Mouse (Mus musculus) lung, postnatal 0 days (tissue): Measurements from ENCODE around the gene 1600002K03Rik. TPM values are rescaled to one million over a fixed set of nuclear protein-coding genes. Genes with fewer than 3 reads are reported as not detected.

Experiments
- ATAC-seq: fragments of 200-750 bp; cut with Nextera tagmentation; 2 replicates; pipeline ENCODE4 v1.8.0; 2017; ENCODE audit warnings: moderate library complexity
- DNase-seq: peaks from one replicate; pipeline ENCODE4 v3.0.0-alpha.2; 2016; ENCODE audit warnings: low spot score
- H3K27ac ChIP-seq: fragments of 300-500 bp; sonication (generic); 2 replicates; pipeline ENCODE4 v1.5.1; 2014; ENCODE audit warnings: antibody characterized with exemption, mild to moderate bottlenecking, low read length, mixed read lengths
- H3K27me3 ChIP-seq: fragments of 300-500 bp; sonication (generic); replicated peaks from 2 replicates; pipeline ENCODE4 v1.6.1; 2014; ENCODE audit warnings: low read length, mixed read lengths; ENCODE audit not compliant: insufficient read depth
- H3K36me3 ChIP-seq: fragments of 300-500 bp; sonication (generic); 2 replicates; pipeline ENCODE4 v1.6.1; 2014; ENCODE audit warnings: low read length, mixed read lengths; ENCODE audit not compliant: insufficient read depth
- H3K4me1 ChIP-seq: fragments of 300-500 bp; sonication (generic); 2 replicates; pipeline ENCODE4 v1.6.1; 2014; ENCODE audit warnings: antibody characterized with exemption, low read depth, low read length, mixed read lengths; ENCODE audit not compliant: insufficient read depth
- H3K4me2 ChIP-seq: fragments of 300-500 bp; sonication (generic); replicated peaks from 2 replicates; pipeline ENCODE4 v1.6.1; 2014; ENCODE audit warnings: low read depth, mild to moderate bottlenecking, low read length, moderate library complexity, mixed read lengths
- H3K4me3 ChIP-seq: fragments of 300-500 bp; sonication (generic); 2 replicates; pipeline ENCODE4 v1.5.1; 2014; ENCODE audit warnings: low read depth, low read length
- H3K9ac ChIP-seq: fragments of 300-500 bp; sonication (generic); replicated peaks from 2 replicates; pipeline ENCODE4 v1.6.1; 2014; ENCODE audit warnings: low read depth, mild to moderate bottlenecking
- H3K9me3 ChIP-seq: fragments of 300-500 bp; sonication (generic); 2 replicates; pipeline ENCODE4 v1.6.1; 2016; ENCODE audit warnings: low read length, mixed read lengths
- CTCF ChIP-seq: IDR thresholded peaks from 2 replicates; pipeline ENCODE4 v1.5.1; 2016; ENCODE audit warnings: antibody characterized with exemption, mild to moderate bottlenecking
- EP300 ChIP-seq: IDR thresholded peaks from 2 replicates; pipeline ENCODE4 v1.6.1; 2016; ENCODE audit warnings: antibody characterized with exemption, mild to moderate bottlenecking, control low read depth
- WGBS: fragments of 180-500 bp; shearing (Covaris S2); extraction: QIAGEN DNeasy Blood & Tissue Kit; methylation state at CpG from one replicate; pipeline ENCODE4 v1.1.7; 2014; 5-methylcytosine and 5-hydroxymethylcytosine counted together
- polyA plus RNA-seq: library from polyadenylated mRNA; unstranded; fragments of >200 nt; fragmentation: Nextera tagmentation; extraction: Ambion mirVana; gene quantifications from 2 replicates; pipeline ENCODE4 v1.2.1, GENCODE M21; 2015

The 1600002K03Rik gene
- polyA plus RNA-seq, 1 experiment from 2014 or later, result 11.7 TPM

GRCm38 (mm10) chr10:80152071-80152872 is 20.5 kb upstream of the 1600002K03Rik start:
- Histone ChIP-seq H3K27me3 (no peaks in the 10 kb centered on the region), H3K36me3 (peaks cover 43% of the 10 kb centered on the region), H3K4me3 (peak overlapping the region; percentile 85), H3K9me3 (no peaks in the 10 kb centered on the region), H3K27ac (peak overlapping the region; percentile 96), H3K9ac (peak overlapping the region; percentile 77), H3K4me2 (peak overlapping the region; percentile 90), H3K4me1 (peaks cover 33% of the 10 kb centered on the region)
- peak; percentile 38; the same call in 1 of the 2 replicates for TF ChIP-seq EP300
- no peak for TF ChIP-seq CTCF
- peak; percentile 94 for DNase-seq
- ATAC-seq, result peak; percentile 6
- WGBS, result 3% methylated on average over 14 of the region's 15 CpGs

- DNase-seq, result peak; percentile 84
Measured at GRCm38 (mm10) chr10:80152873-80153260, 19.9 kb upstream of the 1600002K03Rik start.

GRCm38 (mm10) chr10:80153713-80154112 is 19.0 kb upstream of the 1600002K03Rik start:
- peak overlapping the region; percentile 90 for H3K4me2 ChIP-seq
- TF ChIP-seq EP300, result no peak
- no peak for TF ChIP-seq CTCF
- peaks cover 46% of the 10 kb centered on the region for H3K36me3 ChIP-seq
- no peak for DNase-seq
- H3K9ac ChIP-seq, result no peak overlapping the region
- 72% methylated on average over 19 of the region's 19 CpGs for whole genome bisulfite sequencing
- H3K27ac ChIP-seq, result peak overlapping the region; percentile 96
- ATAC-seq, result no peak
- peak overlapping the region; percentile 85; the same call in 1 of the 2 replicates for H3K4me3 ChIP-seq
- H3K9me3 ChIP-seq, result no peaks in the 10 kb centered on the region
- H3K27me3 ChIP-seq, result no peaks in the 10 kb centered on the region
- H3K4me1 ChIP-seq, result peaks cover 41% of the 10 kb centered on the region

More at GRCm38 (mm10) chr10:80152873-80153260, 19.9 kb upstream of the 1600002K03Rik start:
- Histone ChIP-seq H3K36me3 (peaks cover 46% of the 10 kb centered on the region), H3K4me1 (peaks cover 37% of the 10 kb centered on the region), H3K27me3 (no peaks in the 10 kb centered on the region), H3K4me2 (peak overlapping the region; percentile 90), H3K9ac (peak overlapping the region; percentile 77), H3K9me3 (no peaks in the 10 kb centered on the region), H3K4me3 (peak overlapping the region; percentile 85), H3K27ac (peak overlapping the region; percentile 96)
- no peak for ATAC-seq
- TF ChIP-seq CTCF (no peak), EP300 (no peak)
- 28% methylated on average over 3 of the region's 3 CpGs for WGBS

GRCm38 (mm10) chr10:80154384-80154783 is 18.4 kb upstream of the 1600002K03Rik start:
- Histone ChIP-seq H3K4me3 (no peak overlapping the region), H3K4me2 (no peak overlapping the region), H3K9ac (no peak overlapping the region), H3K27me3 (no peaks in the 10 kb centered on the region), H3K9me3 (no peaks in the 10 kb centered on the region), H3K27ac (no peak overlapping the region), H3K36me3 (peaks cover 46% of the 10 kb centered on the region), H3K4me1 (peaks cover 48% of the 10 kb centered on the region)
- ATAC-seq, result no peak
- WGBS, result 81% methylated on average over 7 of the region's 7 CpGs
- TF ChIP-seq EP300 (no peak), CTCF (no peak)
- DNase-seq, result no peak

- Histone ChIP-seq H3K4me3 (no peak overlapping the region), H3K9me3 (no peaks in the 10 kb centered on the region), H3K36me3 (peaks cover 40% of the 10 kb centered on the region), H3K27ac (peak overlapping the region; percentile 98; the same call in 1 of the 2 replicates), H3K27me3 (no peaks in the 10 kb centered on the region), H3K4me1 (peaks cover 51% of the 10 kb centered on the region), H3K4me2 (no peak overlapping the region), H3K9ac (no peak overlapping the region)
- TF ChIP-seq CTCF (no peak), EP300 (no peak)
- 43% methylated on average over 1 of the region's 1 CpGs for WGBS
- no peak for ATAC-seq
- no peak for DNase-seq
Measured at GRCm38 (mm10) chr10:80155277-80155676, 17.5 kb upstream of the 1600002K03Rik start.

GRCm38 (mm10) chr10:80156002-80156751 is 16.6 kb upstream of the 1600002K03Rik start:
- Histone ChIP-seq H3K9me3 (no peaks in the 10 kb centered on the region), H3K27ac (peak overlapping the region; percentile 98), H3K27me3 (no peaks in the 10 kb centered on the region), H3K9ac (no peak overlapping the region), H3K4me3 (no peak overlapping the region), H3K4me1 (peaks cover 57% of the 10 kb centered on the region), H3K36me3 (peaks cover 40% of the 10 kb centered on the region), H3K4me2 (no peak overlapping the region)
- 67% methylated on average over 29 of the region's 29 CpGs for WGBS
- DNase-seq, result peak; percentile 21
- TF ChIP-seq CTCF (no peak), EP300 (no peak)
- ATAC-seq, result no peak
